Mouse (Mus musculus): Measurements from ENCODE around the gene Mtx1.

Gene Mtx1

DNA sequence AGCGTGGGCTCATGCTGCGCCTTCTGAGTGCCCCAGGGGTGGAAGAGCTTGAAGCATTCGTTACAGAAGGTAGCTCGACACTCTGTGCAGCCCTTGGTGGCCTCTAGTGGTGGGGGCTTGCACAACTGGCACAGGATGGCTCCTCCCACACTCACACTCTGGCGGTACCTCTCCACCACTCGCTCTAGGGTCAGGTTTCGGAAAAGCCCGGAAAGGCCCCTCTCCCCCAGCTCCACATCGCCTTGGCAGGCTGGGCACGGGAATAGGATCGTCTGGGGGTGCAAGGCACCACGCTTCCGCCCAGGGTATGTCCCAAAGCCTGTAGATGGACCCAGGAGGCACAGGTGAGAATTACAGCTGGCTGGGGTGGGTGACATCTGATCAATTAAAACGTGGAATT, 16.7 kb upstream of the Mtx1 start:
- ATAC-seq (ENCODE audit: insufficient number of reproducible peaks, low FRiP score, low TSS enrichment) = no peak

DNA sequence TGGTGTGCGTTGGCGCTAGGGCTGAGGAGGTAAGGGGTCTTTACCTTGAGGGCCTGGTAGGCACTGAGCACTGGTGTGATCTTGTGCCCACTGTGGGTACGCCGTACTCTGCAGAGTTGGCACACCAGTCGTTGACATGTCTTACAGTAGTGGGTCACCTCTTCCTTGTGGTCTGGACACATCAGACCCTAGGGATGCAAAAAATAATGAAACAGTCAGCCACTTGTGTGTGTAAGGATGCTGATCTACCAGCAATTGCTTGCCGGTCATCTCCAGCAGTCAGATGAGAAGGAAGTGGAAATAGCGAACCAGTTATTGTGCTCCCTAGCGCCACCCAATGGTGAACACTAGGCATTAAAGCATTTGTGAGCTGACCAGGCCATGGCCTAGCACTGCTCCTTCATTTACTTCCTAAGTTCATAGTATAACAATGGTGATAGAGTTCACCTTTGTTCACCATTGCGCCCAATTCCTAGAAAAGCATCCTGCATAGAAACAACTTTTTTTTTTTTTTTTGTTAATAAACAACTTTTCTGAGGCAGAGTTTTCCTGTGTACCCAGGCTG, 15.5 kb upstream of the Mtx1 start:
- ATAC-seq (ENCODE audit: insufficient number of reproducible peaks, low FRiP score, low TSS enrichment) = no peak

- no peak for ATAC-seq (ENCODE audit: insufficient number of reproducible peaks, low FRiP score, low TSS enrichment)
Measured at GRCm38 (mm10) chr3:89238494-89238893, 11.6 kb upstream of the Mtx1 start.

DNA sequence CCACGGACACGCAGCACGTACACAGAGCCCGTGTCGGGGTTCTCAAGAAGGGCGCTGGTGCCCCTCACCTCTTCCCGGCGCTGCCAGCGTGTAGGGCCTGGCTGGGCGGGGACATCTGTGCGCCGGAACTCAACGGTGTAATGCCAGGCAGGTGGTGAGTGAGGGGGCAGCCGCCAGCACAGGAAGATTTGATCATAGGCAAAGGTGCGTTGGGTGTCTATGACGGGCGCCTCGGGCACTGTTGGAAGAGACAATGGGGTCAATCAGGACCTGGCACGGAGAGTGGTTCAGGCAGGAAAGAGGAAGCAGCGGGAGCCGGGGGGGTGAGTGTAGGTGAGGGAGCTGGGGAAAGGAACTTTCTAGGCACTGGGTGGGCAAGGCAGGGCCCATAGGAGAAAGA, 10.8 kb upstream of the Mtx1 start:
- ATAC-seq (ENCODE audit: insufficient number of reproducible peaks, low FRiP score, low TSS enrichment) = no peak

GRCm38 (mm10) chr3:89236516-89236915, 9.6 kb upstream of the Mtx1 start:
- no peak for ATAC-seq (ENCODE audit: insufficient number of reproducible peaks, low FRiP score, low TSS enrichment)

GRCm38 (mm10) chr3:89233562-89234110, 6.7 kb upstream of the Mtx1 start:
- ATAC-seq (ENCODE audit: insufficient number of reproducible peaks, low FRiP score, low TSS enrichment) = no peak

DNA sequence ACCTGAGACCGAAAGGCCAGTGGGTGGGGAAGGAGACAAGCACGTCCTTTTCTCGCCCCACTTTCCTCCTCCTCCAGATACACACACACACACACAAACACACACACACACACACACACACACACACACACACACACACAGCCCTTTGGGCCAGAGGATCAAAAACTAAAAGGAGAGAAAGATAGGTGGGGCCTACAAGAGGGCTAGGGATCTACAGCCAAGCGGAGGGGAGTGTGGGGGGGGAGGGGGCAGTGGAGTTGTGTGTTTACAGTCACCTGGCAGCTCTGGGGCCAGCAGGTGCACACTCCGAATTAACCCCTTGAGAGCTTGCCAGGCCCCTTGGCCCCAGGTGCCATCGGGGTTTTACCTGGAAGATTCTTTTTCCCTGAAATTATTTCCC, 5.7 kb upstream of the Mtx1 start:
- ATAC-seq (ENCODE audit: insufficient number of reproducible peaks, low FRiP score, low TSS enrichment) = no peak

- ATAC-seq (ENCODE audit: insufficient number of reproducible peaks, low FRiP score, low TSS enrichment) = no peak
Measured at GRCm38 (mm10) chr3:89231772-89232275, 4.9 kb upstream of the Mtx1 start.

DNA sequence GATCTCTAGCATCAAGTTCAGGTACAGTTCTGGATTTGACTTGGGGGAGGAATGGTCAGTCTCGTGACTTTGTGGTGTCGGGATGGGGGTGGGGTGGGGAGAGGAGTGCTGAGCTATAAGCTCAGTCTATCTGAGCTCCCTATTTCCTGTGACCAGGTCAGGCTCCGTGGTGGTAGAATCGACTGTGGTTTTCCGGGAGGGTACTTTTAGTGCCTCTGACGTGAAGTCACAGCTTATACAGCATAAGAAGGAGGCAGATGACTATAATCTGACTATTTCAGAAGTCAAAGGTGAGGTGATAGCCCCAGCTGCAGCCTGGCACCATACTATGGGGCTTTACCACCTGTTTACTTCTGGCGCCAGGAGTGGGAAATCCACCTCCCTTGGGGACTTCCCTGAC, 4.5 kb upstream of the Mtx1 start:
- no peak for ATAC-seq (ENCODE audit: insufficient number of reproducible peaks, low FRiP score, low TSS enrichment)

- ATAC-seq (ENCODE audit: insufficient number of reproducible peaks, low FRiP score, low TSS enrichment) = no peak
Measured at GRCm38 (mm10) chr3:89230561-89230960, 3.7 kb upstream of the Mtx1 start.

DNA sequence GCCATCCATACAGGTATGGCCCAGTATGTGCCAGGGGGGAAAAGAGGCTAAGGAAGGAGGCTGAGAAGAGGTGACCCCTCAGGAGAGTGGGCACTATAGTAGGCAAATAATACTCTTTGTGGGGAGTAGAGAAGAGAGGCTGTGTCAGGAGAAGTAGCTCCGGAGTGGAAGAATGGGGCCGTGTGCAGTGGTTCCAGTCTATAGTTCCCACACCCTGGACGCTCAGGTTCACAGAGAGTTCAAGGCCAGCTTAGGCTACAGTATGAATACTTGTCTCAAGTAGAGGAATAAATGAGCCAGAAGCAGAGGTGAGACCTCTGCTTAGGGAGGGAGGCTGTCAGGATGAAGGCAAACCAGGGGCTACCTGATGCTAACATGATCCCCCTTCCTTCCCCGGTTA, 2.4 kb upstream of the Mtx1 start:
- no peak for ATAC-seq (ENCODE audit: insufficient number of reproducible peaks, low FRiP score, low TSS enrichment)

DNA sequence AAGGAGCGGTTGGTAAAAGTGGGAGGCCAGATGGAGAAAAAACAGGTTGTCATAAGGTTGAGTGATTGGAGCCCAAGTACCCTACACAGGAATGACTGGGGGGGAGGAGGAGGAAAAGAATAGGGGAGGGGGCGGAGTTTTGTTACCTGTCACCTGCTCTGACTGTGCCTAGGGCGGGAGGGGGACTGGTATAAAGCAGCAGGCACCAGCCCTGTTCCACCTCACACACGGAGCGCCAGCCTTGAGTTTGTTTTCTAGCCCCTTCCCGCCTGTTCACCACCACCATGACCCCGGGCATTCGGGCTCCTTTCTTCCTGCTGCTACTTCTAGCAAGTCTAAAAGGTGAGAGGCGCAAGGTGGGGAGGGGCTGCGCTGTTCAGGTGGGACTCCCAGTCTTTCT, 1.9 kb upstream of the Mtx1 start, which contains the start of gene Muc1:
Gene Muc1, plus strand, starts transcription at position 222 of the 400 bp plus-strand sequence.
- no peak for ATAC-seq (ENCODE audit: insufficient number of reproducible peaks, low FRiP score, low TSS enrichment)

DNA sequence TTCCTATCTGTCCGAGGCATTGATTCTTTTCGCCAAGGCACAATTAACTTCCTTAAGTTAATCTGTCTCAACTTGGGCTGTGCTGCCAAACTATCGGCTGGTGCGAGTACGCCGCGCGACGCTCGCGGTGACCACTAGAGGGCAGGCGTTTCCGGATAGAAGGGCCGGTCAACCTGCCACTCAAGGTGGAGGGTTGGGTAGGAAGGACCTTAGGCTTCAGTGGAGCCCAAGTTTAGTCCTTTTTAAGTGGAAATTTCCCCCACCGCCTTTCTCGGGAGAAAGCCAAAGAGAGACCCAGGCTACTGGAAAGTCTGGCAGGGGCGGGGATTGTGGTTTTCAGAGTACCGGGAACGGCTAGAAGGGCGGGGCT, 1.3 kb upstream of the Mtx1 start:
- ATAC-seq (ENCODE audit: insufficient number of reproducible peaks, low FRiP score, low TSS enrichment) = peak; percentile 69

DNA sequence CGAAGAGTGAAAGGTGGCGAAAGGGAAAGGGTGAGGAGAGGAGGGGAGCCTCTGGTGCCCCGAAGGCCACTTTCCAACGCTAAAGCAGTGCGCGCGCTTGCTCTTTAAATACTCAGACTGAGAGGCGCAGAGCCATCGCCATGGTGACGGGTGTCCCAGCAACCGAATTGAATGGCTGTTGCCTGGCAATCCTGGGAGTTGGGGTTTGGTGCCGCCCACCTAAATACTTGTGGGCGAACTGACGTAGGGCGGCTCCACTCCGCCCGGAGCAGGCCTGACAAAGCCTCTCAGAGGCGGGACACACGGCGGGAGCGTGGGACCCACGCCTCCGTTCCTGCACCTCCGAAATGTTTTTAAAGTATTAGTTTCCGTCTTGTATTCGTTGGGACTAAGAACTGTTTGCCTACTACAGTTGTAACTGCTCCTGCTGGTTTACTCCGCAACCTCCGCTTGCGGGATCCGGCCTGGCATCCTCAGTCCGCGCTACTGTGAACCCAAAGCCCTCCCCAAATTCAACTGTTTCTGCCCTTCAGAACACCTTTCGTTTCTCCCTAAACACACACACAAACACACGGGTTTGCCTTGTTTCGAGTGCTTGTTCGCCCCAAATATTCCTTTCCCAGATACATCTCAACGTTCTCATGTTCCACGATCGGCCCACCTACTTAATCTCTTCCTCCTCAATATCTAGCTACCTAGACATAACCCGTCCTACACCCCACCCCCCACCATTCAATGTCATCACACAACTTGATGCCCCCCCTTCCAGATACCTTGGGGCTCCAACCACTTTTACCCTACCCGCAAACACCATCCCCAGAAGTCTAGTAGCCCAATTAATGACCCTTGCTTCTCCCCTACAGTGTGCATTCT, 655 bp upstream of the Mtx1 start:
- no peak for ATAC-seq (ENCODE audit: insufficient number of reproducible peaks, low FRiP score, low TSS enrichment)

DNA sequence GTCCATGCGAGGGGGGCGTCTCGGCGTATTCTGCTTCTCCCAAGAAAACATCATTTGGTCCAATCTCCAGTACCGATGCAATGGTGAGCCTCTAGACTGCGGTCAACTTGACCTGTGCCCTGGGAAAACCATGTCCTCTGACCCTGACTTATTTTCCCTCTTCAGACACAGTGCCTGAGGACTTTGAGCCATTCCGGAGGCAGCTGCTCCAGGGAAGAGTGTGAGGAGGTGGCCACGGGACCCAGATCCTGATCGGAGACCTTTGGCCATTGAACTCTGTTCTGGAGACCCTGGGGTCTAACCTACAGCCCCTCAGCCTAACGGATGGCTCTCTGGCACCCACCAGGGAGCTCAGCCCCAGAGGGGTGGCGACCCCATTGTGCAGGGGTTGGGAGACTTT, 527 bp downstream of the Mtx1 start:
- ATAC-seq (ENCODE audit: insufficient number of reproducible peaks, low FRiP score, low TSS enrichment) = no peak

- ATAC-seq (ENCODE audit: insufficient number of reproducible peaks, low FRiP score, low TSS enrichment) = no peak
Measured at GRCm38 (mm10) chr3:89225918-89226317, 970 bp downstream of the Mtx1 start.

DNA sequence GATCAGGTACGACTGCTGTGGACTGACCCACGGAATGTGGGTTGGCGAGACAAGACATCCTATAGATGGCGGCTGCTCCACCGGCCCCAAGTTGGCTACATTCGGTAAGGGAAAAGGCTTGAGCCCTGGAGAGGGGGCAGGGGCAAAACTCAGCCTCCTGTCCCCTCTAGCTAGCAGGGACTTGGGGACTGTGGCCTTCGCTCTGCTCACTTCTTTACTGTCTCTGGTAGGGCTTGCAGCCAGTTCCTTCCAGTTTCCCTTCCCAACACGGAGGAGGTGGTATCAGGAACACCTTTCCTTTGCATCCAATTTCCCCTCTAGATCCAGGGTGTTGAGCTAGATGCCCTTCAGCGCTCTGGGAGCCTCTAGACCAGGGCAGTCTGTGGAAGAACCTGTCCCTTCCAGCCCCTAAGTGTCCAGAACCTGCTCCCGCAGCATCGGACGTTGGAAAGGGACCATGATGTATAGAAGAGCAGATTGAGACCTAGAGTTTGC, 1.5 kb downstream of the Mtx1 start:
- ATAC-seq (ENCODE audit: insufficient number of reproducible peaks, low FRiP score, low TSS enrichment) = no peak

DNA sequence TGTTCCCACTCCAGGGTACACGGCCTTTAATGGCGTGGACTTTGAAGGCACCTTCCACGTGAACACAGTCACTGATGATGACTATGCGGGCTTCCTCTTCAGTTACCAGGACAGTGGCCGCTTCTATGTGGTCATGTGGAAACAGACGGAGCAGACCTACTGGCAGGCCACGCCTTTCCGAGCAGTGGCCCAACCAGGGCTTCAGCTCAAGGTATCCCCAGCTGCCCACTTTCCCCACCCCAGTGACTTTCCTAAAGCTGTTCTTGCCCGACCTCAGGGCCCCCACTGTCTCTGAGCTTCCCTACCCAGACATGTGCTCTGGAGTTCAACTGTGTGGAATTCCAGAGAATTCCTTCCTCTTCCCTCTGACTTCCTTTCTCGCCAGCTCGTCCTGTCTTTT, 2.1 kb downstream of the Mtx1 start:
- no peak for ATAC-seq (ENCODE audit: insufficient number of reproducible peaks, low FRiP score, low TSS enrichment)

DNA sequence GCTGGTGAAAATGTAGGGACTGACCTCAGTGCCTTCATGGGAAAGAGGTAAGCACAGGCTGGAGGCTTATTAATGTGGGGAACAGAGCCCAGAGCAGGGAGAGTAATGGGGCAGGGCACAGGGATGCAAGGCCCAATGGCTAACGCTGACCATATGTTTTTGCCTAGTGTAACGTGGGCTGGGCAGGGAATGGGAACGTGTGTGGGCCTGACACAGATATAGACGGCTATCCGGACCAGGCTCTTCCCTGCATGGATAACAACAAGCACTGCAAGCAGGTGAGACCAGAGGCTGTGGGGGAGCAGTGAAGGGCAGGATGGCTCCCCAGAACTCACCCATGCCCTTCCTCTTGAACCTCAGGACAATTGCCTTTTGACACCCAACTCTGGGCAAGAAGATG, 5.7 kb downstream of the Mtx1 start:
- no peak for ATAC-seq (ENCODE audit: insufficient number of reproducible peaks, low FRiP score, low TSS enrichment)

- no peak for ATAC-seq (ENCODE audit: insufficient number of reproducible peaks, low FRiP score, low TSS enrichment)
Measured at GRCm38 (mm10) chr3:89219546-89219945, 7.3 kb downstream of the Mtx1 start.

GRCm38 (mm10) chr3:89218271-89218670, 8.6 kb downstream of the Mtx1 start:
- ATAC-seq (ENCODE audit: insufficient number of reproducible peaks, low FRiP score, low TSS enrichment) = no peak
